Mouse (Mus musculus) heart, embryonic 12.5 days (tissue): ENCODE results near the gene Olfr186. TPM values are rescaled to one million over a fixed set of nuclear protein-coding genes. Genes with fewer than 3 reads are reported as not detected.

Experiments used
- ATAC-seq: fragments of 200-750 bp; cut with Nextera tagmentation; 2 replicates; pipeline ENCODE4 v1.8.0; 2017; ENCODE audit warnings: moderate TSS enrichment, moderate library complexity; ENCODE audit not compliant: insufficient number of reproducible peaks, low FRiP score
- H3K27ac ChIP-seq: fragments of 300-500 bp; sonication (generic); 2 replicates; pipeline ENCODE4 v1.5.1; 2016; ENCODE audit warnings: mild to moderate bottlenecking, moderate library complexity; ENCODE audit not compliant: poor library complexity, severe bottlenecking
- H3K27me3 ChIP-seq: fragments of 300-500 bp; sonication (generic); replicated peaks from 2 replicates; pipeline ENCODE4 v1.6.1; 2016; ENCODE audit warnings: mild to moderate bottlenecking, moderate library complexity
- H3K36me3 ChIP-seq: fragments of 300-500 bp; sonication (generic); 2 replicates; pipeline ENCODE4 v1.6.1; 2016; ENCODE audit warnings: mild to moderate bottlenecking, moderate library complexity
- H3K4me1 ChIP-seq: fragments of 300-500 bp; sonication (generic); replicated peaks from 2 replicates; pipeline ENCODE4 v1.6.1; 2016; ENCODE audit warnings: mild to moderate bottlenecking
- H3K4me2 ChIP-seq: fragments of 300-500 bp; sonication (generic); 2 replicates; pipeline ENCODE4 v1.6.1; 2016; ENCODE audit warnings: mild to moderate bottlenecking, moderate library complexity
- H3K4me3 ChIP-seq: fragments of 300-500 bp; sonication (generic); 2 replicates; pipeline ENCODE4 v1.5.1; 2016; ENCODE audit warnings: mild to moderate bottlenecking
- H3K9ac ChIP-seq: fragments of 300-500 bp; sonication (generic); 2 replicates; pipeline ENCODE4 v1.6.1; 2016; ENCODE audit warnings: mild to moderate bottlenecking, moderate library complexity
- H3K9me3 ChIP-seq: fragments of 300-500 bp; sonication (generic); replicated peaks from 2 replicates; pipeline ENCODE4 v1.6.1; 2016; ENCODE audit warnings: mild to moderate bottlenecking, moderate library complexity
- WGBS: fragments of 180-500 bp; shearing (Covaris S2); methylation state at CpG from one replicate; pipeline ENCODE4 v1.1.7; 2016; 5-methylcytosine and 5-hydroxymethylcytosine counted together
- polyA plus RNA-seq: library from polyadenylated mRNA; unstranded; fragments of >200 nt; fragmentation: Nextera tagmentation; extraction: Ambion mirVana; gene quantifications from 2 replicates; pipeline ENCODE4 v1.2.1, GENCODE M21; 2016

Gene Olfr186
- polyA plus RNA-seq, 1 experiment from 2014 or later = not detected

- H3K4me1 ChIP-seq = no peaks in the 10 kb centered on the region
- 59% methylated on average over 2 of the region's 2 CpGs for WGBS
- no peak for ATAC-seq
- no peaks in the 10 kb centered on the region for H3K36me3 ChIP-seq
- no peak within 1 kb of the TSS for H3K4me2 ChIP-seq
- no peak within 1 kb of the TSS for H3K9ac ChIP-seq
- no peaks in the 10 kb centered on the region for H3K9me3 ChIP-seq
- no peaks in the 10 kb centered on the region for H3K27me3 ChIP-seq
- H3K4me3 ChIP-seq = no peak within 1 kb of the TSS
- no peak within 1 kb of the TSS for H3K27ac ChIP-seq
Measured at GRCm38 (mm10) chr16:58995057-58995456, 35.0 kb downstream of the Olfr186 start, which contains the start of gene Olfr183. TSS of gene Olfr183 (plus strand) at chr16:58995357.

Other genes starting within 250 kb of the Olfr186 start
- not detected in 2 replicates for gene Olfr173, start 230.0 kb downstream of the Olfr186 start, polyA plus RNA-seq
- gene Olfr175-ps1, start 203.5 kb downstream of the Olfr186 start, polyA plus RNA-seq = not detected in 2 replicates
- not detected in 2 replicates for gene Olfr177, start 155.5 kb downstream of the Olfr186 start, polyA plus RNA-seq
- gene Olfr178, start 138.2 kb downstream of the Olfr186 start, polyA plus RNA-seq = not detected in 2 replicates
- not detected in 2 replicates for gene Olfr181, start 101.5 kb downstream of the Olfr186 start, polyA plus RNA-seq
- gene Olfr180, start 100.9 kb downstream of the Olfr186 start, polyA plus RNA-seq = not detected in 2 replicates
- not detected in 2 replicates for gene Olfr183, start 34.9 kb downstream of the Olfr186 start, polyA plus RNA-seq
- gene Olfr187, start 9.5 kb upstream of the Olfr186 start, polyA plus RNA-seq = not detected in 2 replicates
- not detected in 2 replicates for gene Olfr190, start 47.7 kb upstream of the Olfr186 start, polyA plus RNA-seq
- gene Olfr191, start 59.5 kb upstream of the Olfr186 start, polyA plus RNA-seq = not detected in 2 replicates
- gene Olfr193, start 81.6 kb upstream of the Olfr186 start, polyA plus RNA-seq = not detected in 2 replicates
- not detected in 2 replicates for gene Olfr194, start 90.8 kb upstream of the Olfr186 start, polyA plus RNA-seq
- gene Olfr195, start 116.8 kb upstream of the Olfr186 start, polyA plus RNA-seq = not detected in 2 replicates
- not detected in 2 replicates for gene Olfr196, start 140.2 kb upstream of the Olfr186 start, polyA plus RNA-seq
- not detected in 2 replicates for gene Olfr198, start 173.2 kb upstream of the Olfr186 start, polyA plus RNA-seq
- not detected in 2 replicates for gene Olfr199, start 189.5 kb upstream of the Olfr186 start, polyA plus RNA-seq
- not detected in 2 replicates for gene Olfr201, start 242.3 kb upstream of the Olfr186 start, polyA plus RNA-seq